Mouse (Mus musculus): Measurements from ENCODE around the gene Gm49394. TPM values are rescaled to one million over a fixed set of nuclear protein-coding genes. Genes with fewer than 3 reads are reported as not detected.
A peak's percentile ranks its signal among the peaks of the same experiment; 100 is the strongest.

Gene Gm49394
- total and polyA plus RNA-seq, 3 experiments, result not detected

DNA sequence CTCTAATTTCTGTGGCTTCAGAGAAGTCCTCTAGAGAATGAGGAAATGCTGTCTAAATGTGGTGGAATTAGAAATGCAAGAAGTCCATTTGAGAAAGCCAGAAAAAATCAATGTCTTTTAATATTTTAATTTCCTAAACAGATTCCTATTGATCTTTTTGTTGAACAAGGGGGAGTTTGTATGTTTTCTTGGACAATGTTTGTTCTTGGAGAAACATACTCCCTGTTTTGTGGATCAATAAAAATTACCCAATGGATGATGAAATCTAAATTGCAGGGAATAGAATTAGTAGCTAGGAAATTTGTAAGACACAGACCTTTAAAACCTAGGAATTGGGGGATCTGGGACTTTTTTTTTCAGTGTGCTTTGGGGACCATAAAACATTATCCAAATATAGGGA lies 7.9 kb downstream of the Gm49394 start:
- no peak overlapping the region for H3K27ac ChIP-seq
- TF ChIP-seq CTCF (IDR thresholded peaks at IDR 0.05), result no peak
- H3K36me3 ChIP-seq (ENCODE audit: control insufficient read depth, insufficient read depth, low read length), result no peaks in the 10 kb centered on the region
- no peak overlapping the region for H3K4me3 ChIP-seq
- peaks cover 2% of the 10 kb centered on the region for H3K4me1 ChIP-seq (ENCODE audit: control insufficient read depth, insufficient read depth, low read length)
- DNase-seq, result no peak
- H3K9ac ChIP-seq (ENCODE audit: low read depth, low read length), result no peak overlapping the region
- H3K27me3 ChIP-seq (ENCODE audit: control insufficient read depth, insufficient read depth, low read length), result peaks cover 35% of the 10 kb centered on the region
- no peaks in the 10 kb centered on the region for H3K79me2 ChIP-seq (replicated peaks; ENCODE audit: control insufficient read depth, insufficient read depth, low read length)
- intact Hi-C loops (cut with DNase I), result no loop called here

DNA sequence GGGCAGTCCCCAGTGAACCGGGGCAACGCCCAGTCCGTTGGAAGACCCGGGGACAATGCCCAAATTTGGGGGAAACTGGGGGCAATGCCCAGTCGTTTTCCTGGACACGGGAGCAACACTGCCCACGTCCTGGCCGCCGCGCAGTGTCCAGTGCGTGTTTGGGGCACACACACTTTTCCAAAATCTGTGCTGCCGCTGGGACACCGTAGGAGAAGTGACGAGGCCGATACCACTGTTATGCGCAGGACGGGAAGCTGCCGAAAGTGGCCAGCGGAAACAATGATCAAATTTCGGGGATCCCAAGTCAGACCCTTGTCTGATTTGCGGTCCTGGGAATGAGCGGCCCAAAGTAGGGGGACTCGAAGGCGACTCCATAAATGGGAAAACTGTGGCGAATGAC lies 8.7 kb downstream of the Gm49394 start:
- H3K4me1 ChIP-seq (ENCODE audit: control insufficient read depth, insufficient read depth, low read length), result peaks cover 2% of the 10 kb centered on the region
- H3K27me3 ChIP-seq (ENCODE audit: control insufficient read depth, insufficient read depth, low read length), result peaks cover 35% of the 10 kb centered on the region
- intact Hi-C loops (cut with DNase I), result no loop called here
- H3K4me3 ChIP-seq, result peak overlapping the region; percentile 24; the same call in 1 of the 2 replicates
- no peak overlapping the region for H3K27ac ChIP-seq
- no peak overlapping the region for H3K9ac ChIP-seq (ENCODE audit: low read depth, low read length)
- TF ChIP-seq EP300 (IDR thresholded peaks at IDR 0.05; ENCODE audit: insufficient read depth, low read depth, low read length) (no peak), POLR2A (IDR thresholded peaks at IDR 0.05; ENCODE audit: insufficient read depth, low read depth, low read length) (no peak), CTCF (IDR thresholded peaks at IDR 0.05) (no peak)
- 11% methylated on average over 25 of the region's 25 CpGs for WGBS
- H3K36me3 ChIP-seq (ENCODE audit: control insufficient read depth, insufficient read depth, low read length), result no peaks in the 10 kb centered on the region
- no peaks in the 10 kb centered on the region for H3K79me2 ChIP-seq (replicated peaks; ENCODE audit: control insufficient read depth, insufficient read depth, low read length)
- DNase-seq, result no peak

DNA sequence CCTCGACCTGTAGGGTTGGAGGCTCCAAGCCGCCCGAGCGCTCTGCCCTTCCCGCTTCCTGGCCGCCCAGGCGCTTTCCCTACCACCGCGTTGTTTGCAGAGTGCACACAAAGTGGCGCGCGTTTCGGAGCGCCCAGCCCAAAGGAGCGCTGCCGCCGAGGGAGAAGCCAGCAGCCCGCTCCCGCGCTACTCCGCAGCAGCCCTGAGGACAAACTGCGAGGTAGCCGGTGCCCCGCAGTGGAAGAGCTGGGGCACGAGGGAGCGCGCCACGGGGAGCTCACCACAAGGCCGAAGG lies 9.1 kb downstream of the Gm49394 start:
- intact Hi-C loops (cut with DNase I), result no loop called here
- TF ChIP-seq POLR2A (IDR thresholded peaks at IDR 0.05; ENCODE audit: insufficient read depth, low read depth, low read length) (no peak), CTCF (IDR thresholded peaks at IDR 0.05) (no peak), EP300 (IDR thresholded peaks at IDR 0.05; ENCODE audit: insufficient read depth, low read depth, low read length) (no peak)
- no peak overlapping the region for H3K27ac ChIP-seq
- 1% methylated on average over 29 of the region's 29 CpGs for WGBS
- no peaks in the 10 kb centered on the region for H3K79me2 ChIP-seq (replicated peaks; ENCODE audit: control insufficient read depth, insufficient read depth, low read length)
- peak overlapping the region; percentile 24 for H3K4me3 ChIP-seq
- DNase-seq, result peak in 1 of 2 experiments; percentile 47
- H3K27me3 ChIP-seq (ENCODE audit: control insufficient read depth, insufficient read depth, low read length), result peaks cover 37% of the 10 kb centered on the region
- H3K36me3 ChIP-seq (ENCODE audit: control insufficient read depth, insufficient read depth, low read length), result no peaks in the 10 kb centered on the region
- 0 out of 2 replicates have a peak overlapping the region, but pooled peaks have one; percentile 4 for H3K9ac ChIP-seq (ENCODE audit: low read depth, low read length)
- H3K4me1 ChIP-seq (ENCODE audit: control insufficient read depth, insufficient read depth, low read length), result peaks cover 2% of the 10 kb centered on the region

DNA sequence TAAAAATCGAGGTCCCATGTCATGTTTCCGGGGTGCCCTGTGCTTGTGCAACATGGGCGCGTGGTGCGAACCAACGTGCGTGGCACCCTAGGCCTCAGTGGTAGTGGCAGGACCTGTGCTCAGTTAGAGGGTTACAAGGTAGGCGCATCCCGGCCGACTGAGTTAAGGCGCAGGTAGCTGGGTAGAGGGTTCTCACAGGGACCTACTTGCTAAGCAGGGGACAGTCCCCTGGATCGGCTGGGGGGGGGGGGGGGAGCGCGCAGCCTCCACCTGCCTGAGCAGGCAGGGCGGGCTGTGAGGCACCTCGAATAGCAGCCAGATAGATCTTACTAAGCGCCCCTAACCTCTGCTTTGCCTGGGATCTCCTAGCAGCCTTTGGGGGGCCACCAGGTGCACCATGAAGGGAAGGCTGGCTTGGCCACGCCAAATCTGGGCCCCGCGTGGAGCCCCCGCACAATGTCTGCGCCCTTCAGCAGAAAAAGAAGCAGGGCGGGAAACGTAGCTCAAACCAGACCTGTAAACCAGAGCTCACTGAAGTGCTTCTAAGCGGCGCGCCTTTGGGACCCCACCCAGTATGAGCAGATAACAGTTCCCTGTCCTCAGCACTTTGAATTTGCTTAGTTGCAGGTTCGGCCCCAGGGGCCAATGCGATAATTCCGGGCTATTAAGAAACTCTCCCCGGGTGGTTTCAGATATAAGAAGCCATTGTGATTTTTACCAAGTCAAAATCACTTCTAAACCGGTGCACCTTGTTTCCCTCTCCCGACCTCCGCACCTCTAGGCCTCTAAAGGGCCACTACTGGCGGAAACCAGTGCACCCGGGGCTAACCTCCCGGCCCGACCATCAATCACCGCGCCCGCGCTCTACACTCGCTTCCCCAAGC lies 9.7 kb downstream of the Gm49394 start:
- H3K79me2 ChIP-seq (replicated peaks; ENCODE audit: control insufficient read depth, insufficient read depth, low read length), result no peaks in the 10 kb centered on the region
- H3K4me1 ChIP-seq (ENCODE audit: control insufficient read depth, insufficient read depth, low read length), result peaks cover 2% of the 10 kb centered on the region
- peak overlapping the region; percentile 47; the same call in 1 of the 2 replicates for H3K9ac ChIP-seq (ENCODE audit: low read depth, low read length)
- H3K4me3 ChIP-seq, result peak overlapping the region; percentile 38
- DNase-seq, result no peak
- no peak for TF ChIP-seq POLR2A (IDR thresholded peaks at IDR 0.05; ENCODE audit: insufficient read depth, low read depth, low read length)
- no peak for TF ChIP-seq CTCF (IDR thresholded peaks at IDR 0.05)
- TF ChIP-seq EP300 (IDR thresholded peaks at IDR 0.05; ENCODE audit: insufficient read depth, low read depth, low read length), result no peak
- H3K27ac ChIP-seq, result no peak overlapping the region
- H3K36me3 ChIP-seq (ENCODE audit: control insufficient read depth, insufficient read depth, low read length), result no peaks in the 10 kb centered on the region
- intact Hi-C loops (cut with DNase I), result no loop called here
- peaks cover 37% of the 10 kb centered on the region for H3K27me3 ChIP-seq (ENCODE audit: control insufficient read depth, insufficient read depth, low read length)
- 3% methylated on average over 43 of the region's 43 CpGs for WGBS

DNA sequence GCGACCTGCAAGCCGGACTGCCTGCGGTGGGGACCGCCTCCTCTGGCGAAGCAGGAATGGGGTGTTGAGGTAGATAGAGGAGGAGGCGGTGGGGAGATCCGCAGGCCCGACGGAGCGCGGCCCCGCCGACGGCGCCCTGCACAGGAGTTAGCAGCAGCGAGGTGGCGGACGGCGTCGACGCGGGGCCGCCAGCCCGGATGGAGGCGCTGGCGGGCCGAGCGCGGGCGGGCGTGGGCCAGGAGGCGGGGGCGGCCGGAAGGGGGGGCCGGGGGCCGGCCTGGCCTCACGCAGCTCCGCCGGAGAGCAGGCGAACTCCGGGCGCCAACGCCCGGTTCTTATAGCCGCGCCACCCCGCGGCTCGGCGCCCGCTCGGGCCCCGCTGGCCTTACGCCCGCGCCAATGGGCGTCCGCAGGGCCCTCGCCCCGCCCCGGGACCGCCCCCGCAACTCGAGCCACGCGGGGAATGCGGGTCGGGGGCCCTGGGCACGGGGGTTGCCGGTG lies 10.5 kb downstream of the Gm49394 start:
- DNase-seq, result peak; percentile 48 to 56
- peak overlapping the region; percentile 38 for H3K4me3 ChIP-seq
- H3K79me2 ChIP-seq (replicated peaks; ENCODE audit: control insufficient read depth, insufficient read depth, low read length), result no peaks in the 10 kb centered on the region
- no peak overlapping the region for H3K27ac ChIP-seq
- peaks cover 2% of the 10 kb centered on the region for H3K4me1 ChIP-seq (ENCODE audit: control insufficient read depth, insufficient read depth, low read length)
- no peaks in the 10 kb centered on the region for H3K36me3 ChIP-seq (ENCODE audit: control insufficient read depth, insufficient read depth, low read length)
- intact Hi-C loops (cut with DNase I), result no loop called here
- TF ChIP-seq EP300 (IDR thresholded peaks at IDR 0.05; ENCODE audit: insufficient read depth, low read depth, low read length) (no peak), CTCF (IDR thresholded peaks at IDR 0.05) (peak; percentile 27), POLR2A (IDR thresholded peaks at IDR 0.05; ENCODE audit: insufficient read depth, low read depth, low read length) (no peak)
- H3K9ac ChIP-seq (ENCODE audit: low read depth, low read length), result peak overlapping the region; percentile 65
- peaks cover 31% of the 10 kb centered on the region for H3K27me3 ChIP-seq (ENCODE audit: control insufficient read depth, insufficient read depth, low read length)
- 1% methylated on average over 52 of the region's 70 CpGs for WGBS

DNA sequence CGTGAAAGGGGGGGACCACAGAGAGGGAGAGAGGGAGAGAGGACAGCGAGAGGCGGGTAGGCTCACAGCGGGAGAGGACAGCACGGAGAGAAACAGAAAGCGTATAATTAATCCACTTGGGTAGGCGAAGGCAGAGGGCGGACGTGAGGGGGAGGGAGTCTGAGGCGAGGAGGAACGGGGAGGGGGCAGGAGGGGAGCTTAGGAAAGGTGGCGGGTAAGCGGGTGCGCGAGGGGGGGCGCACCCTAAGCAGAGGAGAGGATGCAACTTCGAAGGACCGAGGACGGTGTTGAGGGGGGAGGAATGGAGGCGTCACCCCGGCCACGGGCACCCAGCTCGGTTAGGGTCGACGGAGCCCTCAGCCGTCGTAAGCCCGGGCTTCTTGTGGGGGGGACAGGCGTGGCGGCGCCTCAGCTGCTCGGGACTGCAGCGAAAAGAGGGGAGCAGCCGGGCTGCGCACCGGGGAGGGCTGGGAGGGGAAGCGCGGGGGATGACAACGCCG lies 11.0 kb downstream of the Gm49394 start:
- H3K4me3 ChIP-seq, result peak overlapping the region; percentile 38
- 5% methylated on average over 40 of the region's 40 CpGs for WGBS
- intact Hi-C loops (cut with DNase I), result no loop called here
- no peaks in the 10 kb centered on the region for H3K79me2 ChIP-seq (replicated peaks; ENCODE audit: control insufficient read depth, insufficient read depth, low read length)
- H3K9ac ChIP-seq (ENCODE audit: low read depth, low read length), result peak overlapping the region; percentile 65
- no peak for TF ChIP-seq EP300 (IDR thresholded peaks at IDR 0.05; ENCODE audit: insufficient read depth, low read depth, low read length)
- no peak for TF ChIP-seq CTCF (IDR thresholded peaks at IDR 0.05)
- TF ChIP-seq POLR2A (IDR thresholded peaks at IDR 0.05; ENCODE audit: insufficient read depth, low read depth, low read length), result no peak
- peaks cover 27% of the 10 kb centered on the region for H3K27me3 ChIP-seq (ENCODE audit: control insufficient read depth, insufficient read depth, low read length)
- peaks cover 2% of the 10 kb centered on the region for H3K4me1 ChIP-seq (ENCODE audit: control insufficient read depth, insufficient read depth, low read length)
- H3K36me3 ChIP-seq (ENCODE audit: control insufficient read depth, insufficient read depth, low read length), result no peaks in the 10 kb centered on the region
- no peak overlapping the region for H3K27ac ChIP-seq
- no peak for DNase-seq
